Mouse (Mus musculus) ES-Bruce4 (cell line): ENCODE data around the gene Klf5. TPM values are rescaled to one million over a fixed set of nuclear protein-coding genes. Genes with fewer than 3 reads are reported as not detected.

Experiments used
- H3K27ac ChIP-seq: 2 replicates; pipeline ENCODE4 v1.5.1; 2012; ENCODE audit warnings: low read length, inconsistent platforms; ENCODE audit not compliant: insufficient read depth
- H3K27me3 ChIP-seq: 2 replicates; pipeline ENCODE4 v1.6.1; 2012; ENCODE audit warnings: mild to moderate bottlenecking, low read length, inconsistent platforms; ENCODE audit not compliant: control insufficient read depth, poor library complexity, insufficient read depth, severe bottlenecking
- H3K36me3 ChIP-seq: 2 replicates; pipeline ENCODE4 v1.6.1; 2012; ENCODE audit warnings: inconsistent platforms, mild to moderate bottlenecking, low read length, moderate library complexity; ENCODE audit not compliant: control insufficient read depth, poor library complexity, insufficient read depth, severe bottlenecking
- H3K4me1 ChIP-seq: one replicate; pipeline ENCODE4 v1.8.1; 2011; ENCODE audit warnings: low read length; ENCODE audit not compliant: control insufficient read depth, insufficient read depth
- H3K4me3 ChIP-seq: 2 replicates; pipeline ENCODE4 v1.5.1; 2011; ENCODE audit warnings: low read depth, mild to moderate bottlenecking, low read length
- H3K9ac ChIP-seq: 2 replicates; pipeline ENCODE4 v1.6.1; 2012; ENCODE audit warnings: low read depth, mild to moderate bottlenecking, inconsistent platforms; ENCODE audit not compliant: poor library complexity, severe bottlenecking
- H3K9me3 ChIP-seq: replicated peaks from 2 replicates; pipeline ENCODE4 v1.6.1; 2012; ENCODE audit warnings: mild to moderate bottlenecking, low read length, inconsistent platforms; ENCODE audit not compliant: control insufficient read depth, poor library complexity, insufficient read depth, severe bottlenecking
- CTCF ChIP-seq: IDR thresholded peaks from one replicate; pipeline ENCODE4 v1.8.1; 2011; ENCODE audit warnings: low read depth, low read length
- EP300 ChIP-seq: IDR thresholded peaks from 2 replicates; pipeline ENCODE4 v1.6.1; 2011; ENCODE audit warnings: low read depth, low read length; ENCODE audit not compliant: insufficient read depth
- POLR2A ChIP-seq: IDR thresholded peaks from one replicate; pipeline ENCODE4 v1.8.1; 2011; ENCODE audit warnings: low read length; ENCODE audit not compliant: insufficient read depth
- polyA plus RNA-seq: library from polyadenylated mRNA; stranded (reverse); fragments of >200 nt; gene quantifications from 2 replicates; pipeline ENCODE4 v1.2.4, GENCODE M21; 2011; ENCODE audit warnings: low read depth; ENCODE audit not compliant: missing spikeins, insufficient read depth, insufficient read length

Klf5 gene
- polyA plus RNA-seq, 1 experiment, result 122 TPM

- H3K36me3 ChIP-seq, result no peaks in the 10 kb centered on the region
- no peak overlapping the region for H3K4me3 ChIP-seq
- no peak overlapping the region for H3K9ac ChIP-seq
- H3K27me3 ChIP-seq, result no peaks in the 10 kb centered on the region
- TF ChIP-seq EP300 (no peak), POLR2A (no peak), CTCF (no peak)
- H3K4me1 ChIP-seq, result peaks cover 2% of the 10 kb centered on the region
- no peaks in the 10 kb centered on the region for H3K9me3 ChIP-seq
- no peak overlapping the region for H3K27ac ChIP-seq
Measured at GRCm38 (mm10) chr14:99292176-99292575, 6.3 kb upstream of the Klf5 start.

- no peak overlapping the region for H3K27ac ChIP-seq
- peaks cover 2% of the 10 kb centered on the region for H3K4me1 ChIP-seq
- H3K27me3 ChIP-seq, result no peaks in the 10 kb centered on the region
- H3K4me3 ChIP-seq, result no peak overlapping the region
- H3K36me3 ChIP-seq, result no peaks in the 10 kb centered on the region
- TF ChIP-seq POLR2A (no peak), CTCF (no peak), EP300 (peak; percentile 59)
- H3K9ac ChIP-seq, result no peak overlapping the region
- no peaks in the 10 kb centered on the region for H3K9me3 ChIP-seq
Measured at GRCm38 (mm10) chr14:99294424-99294823, 4.1 kb upstream of the Klf5 start.

GRCm38 (mm10) chr14:99295606-99296341 is 2.7 kb upstream of the Klf5 start:
- no peaks in the 10 kb centered on the region for H3K9me3 ChIP-seq
- peaks cover 2% of the 10 kb centered on the region for H3K4me1 ChIP-seq
- peak overlapping the region; percentile 71 for H3K9ac ChIP-seq
- H3K27me3 ChIP-seq, result no peaks in the 10 kb centered on the region
- H3K36me3 ChIP-seq, result peaks cover 7% of the 10 kb centered on the region
- H3K4me3 ChIP-seq, result no peak overlapping the region
- TF ChIP-seq CTCF, result no peak
- TF ChIP-seq EP300, result no peak
- TF ChIP-seq POLR2A, result no peak
- H3K27ac ChIP-seq, result no peak overlapping the region

- no peaks in the 10 kb centered on the region for H3K9me3 ChIP-seq
- peak overlapping the region; percentile 98 for H3K9ac ChIP-seq
- peaks cover 39% of the 10 kb centered on the region for H3K36me3 ChIP-seq
- H3K4me3 ChIP-seq, result peak overlapping the region; percentile 100
- H3K27ac ChIP-seq, result 0 out of 2 replicates have a peak overlapping the region, but pooled peaks have one; percentile 46
- peaks cover 3% of the 10 kb centered on the region for H3K4me1 ChIP-seq
- no peaks in the 10 kb centered on the region for H3K27me3 ChIP-seq
- no peak for TF ChIP-seq CTCF
- no peak for TF ChIP-seq POLR2A
- no peak for TF ChIP-seq EP300
Measured at GRCm38 (mm10) chr14:99299022-99299481, 561 bp downstream of the Klf5 start.

- Histone ChIP-seq H3K9ac (peak overlapping the region; percentile 98), H3K4me1 (peaks cover 2% of the 10 kb centered on the region), H3K9me3 (no peaks in the 10 kb centered on the region), H3K27me3 (no peaks in the 10 kb centered on the region), H3K36me3 (peaks cover 46% of the 10 kb centered on the region), H3K4me3 (peak overlapping the region; percentile 100), H3K27ac (peak overlapping the region; percentile 46)
- TF ChIP-seq CTCF (no peak), POLR2A (no peak), EP300 (no peak)
Measured at GRCm38 (mm10) chr14:99299701-99300191, 1.3 kb downstream of the Klf5 start.

- peak overlapping the region; percentile 41 for H3K27ac ChIP-seq
- H3K9me3 ChIP-seq, result no peaks in the 10 kb centered on the region
- TF ChIP-seq CTCF, result peak; percentile 31
- TF ChIP-seq EP300, result no peak
- no peak for TF ChIP-seq POLR2A
- peaks cover 2% of the 10 kb centered on the region for H3K4me1 ChIP-seq
- no peaks in the 10 kb centered on the region for H3K27me3 ChIP-seq
- peak overlapping the region; percentile 72 for H3K4me3 ChIP-seq
- H3K9ac ChIP-seq, result peak overlapping the region; percentile 98
- peaks cover 62% of the 10 kb centered on the region for H3K36me3 ChIP-seq
Measured at GRCm38 (mm10) chr14:99301472-99301871, 3.0 kb downstream of the Klf5 start.
